Mouse (Mus musculus) intestine, embryonic 14.5 days (tissue): ENCODE data around the gene Kin. TPM values are rescaled to one million over a fixed set of nuclear protein-coding genes. Genes with fewer than 3 reads are reported as not detected.

Experiments
- ATAC-seq: fragments of 200-750 bp; cut with Nextera tagmentation; replicated peaks from 2 replicates; pipeline ENCODE4 v1.8.0; 2017; ENCODE audit warnings: low read depth, moderate number of reproducible peaks, moderate TSS enrichment, moderate library complexity; ENCODE audit not compliant: low FRiP score, low TSS enrichment
- DNase-seq: peaks from one replicate; pipeline ENCODE4 v3.0.0-alpha.2; 2018; ENCODE audit warnings: low spot score
- H3K27ac ChIP-seq: fragments of 300-500 bp; sonication (generic); 2 replicates; pipeline ENCODE4 v1.5.1; 2014; ENCODE audit warnings: low read depth, mild to moderate bottlenecking, control low read depth
- H3K27me3 ChIP-seq: fragments of 300-500 bp; sonication (generic); replicated peaks from 2 replicates; pipeline ENCODE4 v1.6.1; 2014; ENCODE audit warnings: low read length, control low read depth; ENCODE audit not compliant: control insufficient read depth, insufficient read depth
- H3K36me3 ChIP-seq: fragments of 300-500 bp; sonication (generic); 2 replicates; pipeline ENCODE4 v1.6.1; 2014; ENCODE audit warnings: low read length, control low read depth; ENCODE audit not compliant: control insufficient read depth, insufficient read depth
- H3K4me1 ChIP-seq: fragments of 300-500 bp; sonication (generic); replicated peaks from 2 replicates; pipeline ENCODE4 v1.6.1; 2014; ENCODE audit warnings: low read length, control low read depth, mixed read lengths; ENCODE audit not compliant: control insufficient read depth, insufficient read depth
- H3K4me2 ChIP-seq: fragments of 300-500 bp; sonication (generic); 2 replicates; pipeline ENCODE4 v1.6.1; 2014; ENCODE audit warnings: low read length
- H3K4me3 ChIP-seq: fragments of 300-500 bp; sonication (generic); 2 replicates; pipeline ENCODE4 v1.5.1; 2014; ENCODE audit warnings: low read depth, low read length, control low read depth, mixed read lengths
- H3K9ac ChIP-seq: fragments of 300-500 bp; sonication (generic); 2 replicates; pipeline ENCODE4 v1.6.1; 2014; ENCODE audit warnings: mild to moderate bottlenecking, low read length
- H3K9me3 ChIP-seq: fragments of 300-500 bp; sonication (generic); 2 replicates; pipeline ENCODE4 v1.6.1; 2016; ENCODE audit warnings: low read length, control low read depth; ENCODE audit not compliant: control insufficient read depth
- WGBS: fragments of 180-500 bp; shearing (Covaris S2); extraction: QIAGEN DNeasy Blood & Tissue Kit; methylation state at CpG from one replicate; pipeline ENCODE4 v1.1.7; 2014; 5-methylcytosine and 5-hydroxymethylcytosine counted together
- polyA plus RNA-seq: library from polyadenylated mRNA; unstranded; fragments of >200 nt; fragmentation: Nextera tagmentation; extraction: Ambion mirVana; gene quantifications from 2 replicates; pipeline ENCODE4 v1.2.1, GENCODE M21; 2014

Gene Kin
- 26.8 and 29.5 TPM in 2 replicates for polyA plus RNA-seq

GRCm38 (mm10) chr2:10080310-10081010 is at the start of gene Kin, which contains the start of gene Atp5c1:
Gene Kin (plus strand): TSS chr2:10080593.
Gene Atp5c1 (minus strand): TSS chr2:10080510.
- ATAC-seq (peak; percentile 95), DNase-seq (peak; percentile 96)
- Histone ChIP-seq H3K27me3 (no peaks in the 10 kb centered on the region), H3K4me1 (peaks cover 32% of the 10 kb centered on the region), H3K4me3 (peak within 1 kb of the TSS; percentile 98), H3K27ac (peak within 1 kb of the TSS; percentile 89), H3K36me3 (peaks cover 2% of the 10 kb centered on the region), H3K4me2 (peak within 1 kb of the TSS; percentile 82), H3K9ac (peak within 1 kb of the TSS; percentile 99), H3K9me3 (no peaks in the 10 kb centered on the region)
- WGBS: under 1% methylated on average over 59 of the region's 61 CpGs

- H3K36me3 ChIP-seq: no peaks in the 10 kb centered on the region; the same call in 1 of the 2 replicates
- ATAC-seq: no peak
Observed at GRCm38 (mm10) chr2:10033684-10034083, 46.7 kb upstream of the Kin start.

GRCm38 (mm10) chr2:10034976-10035375 is 45.4 kb upstream of the Kin start:
- Histone ChIP-seq H3K27ac (no peak overlapping the region), H3K9ac (no peak overlapping the region), H3K4me1 (no peaks in the 10 kb centered on the region), H3K36me3 (peaks cover 6% of the 10 kb centered on the region), H3K4me3 (no peak overlapping the region), H3K27me3 (no peaks in the 10 kb centered on the region), H3K9me3 (no peaks in the 10 kb centered on the region), H3K4me2 (no peak overlapping the region)
- WGBS: 83% methylated on average over 3 of the region's 3 CpGs
- ATAC-seq (no peak), DNase-seq (no peak)

More at GRCm38 (mm10) chr2:10033684-10034083, 46.7 kb upstream of the Kin start:
- Histone ChIP-seq H3K27ac (no peak overlapping the region), H3K4me1 (no peaks in the 10 kb centered on the region), H3K27me3 (no peaks in the 10 kb centered on the region), H3K4me2 (no peak overlapping the region), H3K9ac (no peak overlapping the region), H3K4me3 (no peak overlapping the region), H3K9me3 (no peaks in the 10 kb centered on the region)
- no peak for DNase-seq
- WGBS: 70% methylated on average over 4 of the region's 4 CpGs

DNA sequence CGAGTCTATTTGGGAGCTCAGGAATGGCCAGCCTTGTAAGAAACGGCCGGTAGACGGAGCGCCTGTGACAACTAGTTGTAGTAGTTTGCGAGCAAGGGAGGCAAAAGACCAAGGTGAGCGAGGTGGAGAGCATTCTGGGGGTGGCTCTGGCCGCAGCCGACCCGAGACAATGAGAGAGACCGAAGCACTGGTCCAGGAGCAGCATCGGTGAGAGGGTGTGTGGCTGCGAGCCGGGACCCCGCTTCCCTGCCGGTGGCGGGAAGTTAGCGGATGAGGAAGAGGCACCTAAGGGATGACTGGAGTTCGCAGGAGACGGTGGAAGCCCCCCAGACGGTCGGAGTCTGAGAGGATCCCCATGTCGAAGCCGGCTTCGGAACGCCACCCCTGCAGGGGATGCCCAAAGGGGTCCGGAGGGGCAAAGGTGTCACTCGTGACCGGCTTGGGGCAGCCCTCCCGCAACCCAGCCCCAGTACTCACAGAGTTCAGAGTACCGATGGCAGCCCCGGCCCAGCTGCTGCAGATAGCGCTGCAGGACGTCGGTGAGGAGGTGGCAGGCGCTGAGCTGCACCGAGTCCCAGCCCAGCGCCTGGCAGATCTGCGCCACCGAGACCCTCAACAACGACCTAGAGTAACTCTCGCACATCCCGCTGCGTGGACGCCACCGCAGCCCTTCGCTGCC is 32.5 kb upstream of the Kin start:
- Histone ChIP-seq H3K4me2 (peak overlapping the region; percentile 70), H3K4me3 (peak overlapping the region; percentile 91), H3K27me3 (no peaks in the 10 kb centered on the region), H3K9ac (peak overlapping the region; percentile 71), H3K4me1 (peaks cover 5% of the 10 kb centered on the region; the same call in 1 of the 2 replicates), H3K27ac (peak overlapping the region; percentile 51; the same call in 1 of the 2 replicates), H3K36me3 (no peaks in the 10 kb centered on the region), H3K9me3 (no peaks in the 10 kb centered on the region)
- under 1% methylated on average over 47 of the region's 47 CpGs for WGBS
- ATAC-seq (peak; percentile 67), DNase-seq (peak; percentile 79)

DNA sequence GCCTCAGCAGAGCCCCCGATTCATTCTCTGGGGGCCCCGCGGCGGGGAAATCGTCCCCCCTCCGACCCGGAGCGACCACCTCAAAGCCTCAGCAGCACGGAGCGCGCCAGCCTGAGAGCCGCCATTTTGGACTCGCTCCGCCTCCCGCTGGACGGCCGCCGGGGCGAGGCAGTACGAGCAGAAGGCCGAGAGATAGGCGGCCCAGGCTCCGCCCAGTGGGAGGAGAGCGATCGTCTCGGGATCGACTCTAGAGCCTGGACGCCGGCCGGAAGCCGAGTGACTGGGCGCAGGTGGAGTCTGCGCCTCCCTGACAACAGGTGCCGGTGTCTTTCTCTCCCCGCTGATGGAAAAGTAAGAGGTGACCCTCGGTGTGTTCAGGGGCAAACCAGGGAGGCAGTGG is 31.9 kb upstream of the Kin start, which contains the start of gene Taf3:
Gene Taf3, minus strand, starts transcription at position 136 of the 400 bp plus-strand sequence.
- H3K4me3 ChIP-seq: peak within 1 kb of the TSS; percentile 91
- peak within 1 kb of the TSS; percentile 70 for H3K4me2 ChIP-seq
- H3K9ac ChIP-seq: peak within 1 kb of the TSS; percentile 71
- no peaks in the 10 kb centered on the region for H3K36me3 ChIP-seq
- WGBS: 0% methylated on average over 36 of the region's 36 CpGs
- H3K9me3 ChIP-seq: no peaks in the 10 kb centered on the region
- H3K4me1 ChIP-seq: peaks cover 5% of the 10 kb centered on the region; the same call in 1 of the 2 replicates
- peak; percentile 94 for ATAC-seq
- peak; percentile 92 for DNase-seq
- H3K27ac ChIP-seq: peak within 1 kb of the TSS; percentile 51; the same call in 1 of the 2 replicates
- no peaks in the 10 kb centered on the region for H3K27me3 ChIP-seq

GRCm38 (mm10) chr2:10049456-10049855 is 30.9 kb upstream of the Kin start:
- no peak overlapping the region for H3K27ac ChIP-seq
- H3K27me3 ChIP-seq: no peaks in the 10 kb centered on the region
- 16% methylated on average over 10 of the region's 10 CpGs for WGBS
- ATAC-seq (no peak), DNase-seq (no peak)
- no peaks in the 10 kb centered on the region for H3K9me3 ChIP-seq
- H3K4me1 ChIP-seq: peaks cover 5% of the 10 kb centered on the region; the same call in 1 of the 2 replicates
- no peak overlapping the region for H3K9ac ChIP-seq
- peak overlapping the region; percentile 52 for H3K4me2 ChIP-seq
- H3K4me3 ChIP-seq: peak overlapping the region; percentile 91; the same call in 1 of the 2 replicates
- H3K36me3 ChIP-seq: peaks cover 7% of the 10 kb centered on the region

DNA sequence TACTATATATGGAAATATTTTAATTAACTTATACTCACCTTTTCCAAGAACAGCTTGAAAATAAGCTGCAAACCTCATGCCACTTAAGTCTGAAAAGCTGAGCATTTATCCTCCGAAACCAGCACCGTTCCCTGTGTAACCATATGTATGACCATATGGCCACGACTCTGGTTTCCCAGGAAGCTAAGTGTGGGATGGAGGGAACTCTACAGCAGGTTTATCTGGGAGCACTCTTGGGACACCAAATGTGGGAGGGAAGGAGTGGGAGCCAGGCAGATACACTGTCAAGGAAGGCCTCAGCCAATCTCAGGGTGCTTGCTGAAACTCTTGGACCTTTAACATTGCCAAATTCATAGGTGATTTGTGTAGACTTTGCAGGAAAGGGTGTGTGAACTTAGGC is 29.5 kb upstream of the Kin start:
- Histone ChIP-seq H3K4me1 (peaks cover 5% of the 10 kb centered on the region; the same call in 1 of the 2 replicates), H3K27me3 (no peaks in the 10 kb centered on the region), H3K36me3 (peaks cover 21% of the 10 kb centered on the region), H3K4me3 (no peak overlapping the region), H3K4me2 (no peak overlapping the region), H3K9me3 (no peaks in the 10 kb centered on the region), H3K9ac (no peak overlapping the region), H3K27ac (no peak overlapping the region)
- WGBS: 89% methylated on average over 3 of the region's 3 CpGs
- DNase-seq: no peak
- no peak for ATAC-seq

DNA sequence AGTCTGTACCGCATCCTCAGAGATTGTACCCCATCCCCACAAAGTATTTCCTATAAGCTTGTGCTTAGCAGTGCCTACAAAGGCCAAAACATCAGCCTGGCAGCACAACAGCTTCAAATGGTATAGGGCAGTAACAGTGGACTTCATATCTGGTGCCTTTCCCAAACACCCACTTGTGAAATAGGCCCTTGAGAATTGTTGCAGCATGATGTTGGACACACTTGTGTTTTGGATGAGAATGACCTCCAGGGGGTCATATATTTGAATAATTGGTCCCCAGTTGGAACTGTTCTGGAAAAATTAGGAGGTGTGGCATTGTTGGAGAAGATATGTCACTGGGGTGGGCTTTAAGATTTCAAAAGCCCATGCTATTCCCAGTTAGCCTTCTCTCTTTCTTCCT is 28.4 kb upstream of the Kin start:
- no peaks in the 10 kb centered on the region for H3K27me3 ChIP-seq
- 94% methylated on average over 1 of the region's 1 CpGs for WGBS
- no peak overlapping the region for H3K4me3 ChIP-seq
- no peaks in the 10 kb centered on the region for H3K9me3 ChIP-seq
- DNase-seq (no peak), ATAC-seq (no peak)
- no peak overlapping the region for H3K27ac ChIP-seq
- peaks cover 4% of the 10 kb centered on the region; the same call in 1 of the 2 replicates for H3K4me1 ChIP-seq
- H3K4me2 ChIP-seq: no peak overlapping the region
- no peak overlapping the region for H3K9ac ChIP-seq
- peaks cover 32% of the 10 kb centered on the region for H3K36me3 ChIP-seq
